Mouse (Mus musculus) heart, adult 9 months (tissue): ENCODE measurements around the gene Kcnq1.

Experiments
- DNase-seq, 2 experiments: peaks; one replicate each; pipeline ENCODE4 v3.0.0; 2022; ENCODE audit warnings: low spot score in 2 of 2

Kcnq1 gene

GRCm38 (mm10) chr7:143460874-143461273, 354.7 kb downstream of the Kcnq1 start, which contains the start of gene Cdkn1c:
TSS of gene Cdkn1c (minus strand) at chr7:143461050.
- DNase-seq: peak; percentile 93

- DNase-seq: peak in 1 of 2 experiments; percentile 49
Measured at GRCm38 (mm10) chr7:143461294-143461870, 355.2 kb downstream of the Kcnq1 start.

GRCm38 (mm10) chr7:143461920-143462319, 355.8 kb downstream of the Kcnq1 start:
- no peak for DNase-seq

- no peak for DNase-seq
Measured at GRCm38 (mm10) chr7:143462516-143462915, 356.4 kb downstream of the Kcnq1 start.

GRCm38 (mm10) chr7:143463865-143464415, 357.8 kb downstream of the Kcnq1 start:
- DNase-seq: peak; percentile 56 to 71

GRCm38 (mm10) chr7:143464811-143465560, 358.8 kb downstream of the Kcnq1 start:
- DNase-seq: peak in 1 of 2 experiments; percentile 31

- DNase-seq: peak; percentile 66 to 80
Measured at GRCm38 (mm10) chr7:143466099-143466677, 360.0 kb downstream of the Kcnq1 start.

GRCm38 (mm10) chr7:143467714-143468113, 361.6 kb downstream of the Kcnq1 start:
- no peak for DNase-seq

GRCm38 (mm10) chr7:143469946-143470345, 363.8 kb downstream of the Kcnq1 start:
- peak in 1 of 2 experiments; percentile 61 for DNase-seq

- peak; percentile 50 to 60 for DNase-seq
Measured at GRCm38 (mm10) chr7:143473347-143474101, 367.4 kb downstream of the Kcnq1 start, which contains the start of gene Slc22a18. TSS of gene Slc22a18 (plus strand) at chr7:143473736.

- DNase-seq: no peak
Measured at GRCm38 (mm10) chr7:143474811-143475210, 368.6 kb downstream of the Kcnq1 start.

GRCm38 (mm10) chr7:143475876-143476275, 369.7 kb downstream of the Kcnq1 start:
- DNase-seq: no peak
